Mouse (Mus musculus): ENCODE data around the gene Olfr672. TPM values are rescaled to one million over a fixed set of nuclear protein-coding genes. Genes with fewer than 3 reads are reported as not detected.

The Olfr672 gene
- polyA plus RNA-seq, 1 experiment from 2014 or later = not detected

Other genes starting within 250 kb of the Olfr672 start
- gene Usp17le, start 224.6 kb downstream of the Olfr672 start, polyA plus RNA-seq (2014; fragmentation: Nextera tagmentation; extraction: Ambion mirVana) = not detected in 2 replicates
- gene Usp17lb, start 159.4 kb downstream of the Olfr672 start, polyA plus RNA-seq (2014; fragmentation: Nextera tagmentation; extraction: Ambion mirVana) = not detected in 2 replicates
- gene Usp17la, start 145.0 kb downstream of the Olfr672 start, polyA plus RNA-seq (2014; fragmentation: Nextera tagmentation; extraction: Ambion mirVana) = not detected in 2 replicates
- gene Olfr665, start 124.0 kb downstream of the Olfr672 start, polyA plus RNA-seq (2014; fragmentation: Nextera tagmentation; extraction: Ambion mirVana) = not detected in 2 replicates
- gene Olfr666, start 106.1 kb downstream of the Olfr672 start, polyA plus RNA-seq (2014; fragmentation: Nextera tagmentation; extraction: Ambion mirVana) = not detected in 2 replicates
- not detected in 2 replicates for gene Olfr667, start 80.5 kb downstream of the Olfr672 start, polyA plus RNA-seq (2014; fragmentation: Nextera tagmentation; extraction: Ambion mirVana)
- not detected in 2 replicates for gene Olfr668, start 74.0 kb downstream of the Olfr672 start, polyA plus RNA-seq (2014; fragmentation: Nextera tagmentation; extraction: Ambion mirVana)
- gene Olfr669, start 67.8 kb downstream of the Olfr672 start, polyA plus RNA-seq (2014; fragmentation: Nextera tagmentation; extraction: Ambion mirVana) = not detected in 2 replicates
- gene Olfr670, start 39.4 kb downstream of the Olfr672 start, polyA plus RNA-seq (2014; fragmentation: Nextera tagmentation; extraction: Ambion mirVana) = not detected in 2 replicates
- not detected in 2 replicates for gene Olfr671, start 22.9 kb downstream of the Olfr672 start, polyA plus RNA-seq (2014; fragmentation: Nextera tagmentation; extraction: Ambion mirVana)
- not detected in 2 replicates for gene Olfr675, start 26.4 kb upstream of the Olfr672 start, polyA plus RNA-seq (2014; fragmentation: Nextera tagmentation; extraction: Ambion mirVana)
- not detected in 2 replicates for gene Olfr676, start 30.7 kb upstream of the Olfr672 start, polyA plus RNA-seq (2014; fragmentation: Nextera tagmentation; extraction: Ambion mirVana)
- gene Olfr677, start 49.3 kb upstream of the Olfr672 start, polyA plus RNA-seq (2014; fragmentation: Nextera tagmentation; extraction: Ambion mirVana) = not detected in 2 replicates
- gene Olfr678, start 62.4 kb upstream of the Olfr672 start, polyA plus RNA-seq (2014; fragmentation: Nextera tagmentation; extraction: Ambion mirVana) = not detected in 2 replicates
- not detected in 2 replicates for gene Olfr679, start 79.2 kb upstream of the Olfr672 start, polyA plus RNA-seq (2014; fragmentation: Nextera tagmentation; extraction: Ambion mirVana)
- gene Olfr680-ps1, start 90.8 kb upstream of the Olfr672 start, polyA plus RNA-seq (2014; fragmentation: Nextera tagmentation; extraction: Ambion mirVana) = not detected in 2 replicates
- not detected in 2 replicates for gene Olfr681, start 114.8 kb upstream of the Olfr672 start, polyA plus RNA-seq (2014; fragmentation: Nextera tagmentation; extraction: Ambion mirVana)
- not detected in 2 replicates for gene Olfr683, start 145.0 kb upstream of the Olfr672 start, polyA plus RNA-seq (2014; fragmentation: Nextera tagmentation; extraction: Ambion mirVana)
- gene Olfr684, start 161.6 kb upstream of the Olfr672 start, polyA plus RNA-seq (2014; fragmentation: Nextera tagmentation; extraction: Ambion mirVana) = not detected in 2 replicates
- gene Olfr685, start 184.0 kb upstream of the Olfr672 start, polyA plus RNA-seq (2014; fragmentation: Nextera tagmentation; extraction: Ambion mirVana) = not detected in 2 replicates
- not detected in 2 replicates for gene Olfr686, start 205.5 kb upstream of the Olfr672 start, polyA plus RNA-seq (2014; fragmentation: Nextera tagmentation; extraction: Ambion mirVana)

All from limb, embryonic 11.5 days (tissue).